Mouse (Mus musculus) stomach, embryonic 14.5 days (tissue): ENCODE results near the gene Brms1. TPM values are rescaled to one million over a fixed set of nuclear protein-coding genes. Genes with fewer than 3 reads are reported as not detected.

Experiments
- ATAC-seq: fragments of 200-750 bp; cut with Nextera tagmentation; 2 replicates; pipeline ENCODE4 v1.8.0; 2017; ENCODE audit warnings: low read depth, moderate TSS enrichment; ENCODE audit not compliant: insufficient number of reproducible peaks, insufficient read depth, low FRiP score
- H3K27ac ChIP-seq: fragments of 300-500 bp; sonication (generic); 2 replicates; pipeline ENCODE4 v1.5.1; 2014; ENCODE audit warnings: mild to moderate bottlenecking, low read length, moderate library complexity, mixed read lengths
- H3K27me3 ChIP-seq: fragments of 300-500 bp; sonication (generic); 2 replicates; pipeline ENCODE4 v1.6.1; 2014; ENCODE audit warnings: low read length, control low read depth, mixed read lengths; ENCODE audit not compliant: control insufficient read depth, insufficient read depth
- H3K36me3 ChIP-seq: fragments of 300-500 bp; sonication (generic); 2 replicates; pipeline ENCODE4 v1.6.1; 2014; ENCODE audit warnings: mild to moderate bottlenecking, control low read depth, low read length, moderate library complexity, mixed read lengths; ENCODE audit not compliant: control insufficient read depth, insufficient read depth
- H3K4me1 ChIP-seq: fragments of 300-500 bp; sonication (generic); 2 replicates; pipeline ENCODE4 v1.6.1; 2014; ENCODE audit warnings: low read length, control low read depth, mixed read lengths; ENCODE audit not compliant: control insufficient read depth, insufficient read depth
- H3K4me2 ChIP-seq: fragments of 300-500 bp; sonication (generic); replicated peaks from 2 replicates; pipeline ENCODE4 v1.6.1; 2014; ENCODE audit warnings: low read depth, low read length, control low read depth
- H3K4me3 ChIP-seq: fragments of 300-500 bp; sonication (generic); 2 replicates; pipeline ENCODE4 v1.5.1; 2014; ENCODE audit warnings: low read depth, low read length, control low read depth
- H3K9ac ChIP-seq: fragments of 300-500 bp; sonication (generic); replicated peaks from 2 replicates; pipeline ENCODE4 v1.6.1; 2014; ENCODE audit warnings: low read depth, mild to moderate bottlenecking, control low read depth, low read length, moderate library complexity, mixed read lengths
- H3K9me3 ChIP-seq: fragments of 300-500 bp; sonication (generic); 2 replicates; pipeline ENCODE4 v1.6.1; 2016; ENCODE audit warnings: low read depth, low read length, control low read depth; ENCODE audit not compliant: control insufficient read depth
- WGBS: fragments of 180-500 bp; shearing (Covaris S2); extraction: QIAGEN DNeasy Blood & Tissue Kit; methylation state at CpG from one replicate; pipeline ENCODE4 v1.1.7; 2014; 5-methylcytosine and 5-hydroxymethylcytosine counted together
- polyA plus RNA-seq: library from polyadenylated mRNA; unstranded; fragments of >200 nt; fragmentation: Nextera tagmentation; extraction: Ambion mirVana; gene quantifications from 2 replicates; pipeline ENCODE4 v1.2.1, GENCODE M21; 2014

Gene Brms1
- polyA plus RNA-seq, 1 experiment from 2014 or later, result 43.4 TPM

DNA sequence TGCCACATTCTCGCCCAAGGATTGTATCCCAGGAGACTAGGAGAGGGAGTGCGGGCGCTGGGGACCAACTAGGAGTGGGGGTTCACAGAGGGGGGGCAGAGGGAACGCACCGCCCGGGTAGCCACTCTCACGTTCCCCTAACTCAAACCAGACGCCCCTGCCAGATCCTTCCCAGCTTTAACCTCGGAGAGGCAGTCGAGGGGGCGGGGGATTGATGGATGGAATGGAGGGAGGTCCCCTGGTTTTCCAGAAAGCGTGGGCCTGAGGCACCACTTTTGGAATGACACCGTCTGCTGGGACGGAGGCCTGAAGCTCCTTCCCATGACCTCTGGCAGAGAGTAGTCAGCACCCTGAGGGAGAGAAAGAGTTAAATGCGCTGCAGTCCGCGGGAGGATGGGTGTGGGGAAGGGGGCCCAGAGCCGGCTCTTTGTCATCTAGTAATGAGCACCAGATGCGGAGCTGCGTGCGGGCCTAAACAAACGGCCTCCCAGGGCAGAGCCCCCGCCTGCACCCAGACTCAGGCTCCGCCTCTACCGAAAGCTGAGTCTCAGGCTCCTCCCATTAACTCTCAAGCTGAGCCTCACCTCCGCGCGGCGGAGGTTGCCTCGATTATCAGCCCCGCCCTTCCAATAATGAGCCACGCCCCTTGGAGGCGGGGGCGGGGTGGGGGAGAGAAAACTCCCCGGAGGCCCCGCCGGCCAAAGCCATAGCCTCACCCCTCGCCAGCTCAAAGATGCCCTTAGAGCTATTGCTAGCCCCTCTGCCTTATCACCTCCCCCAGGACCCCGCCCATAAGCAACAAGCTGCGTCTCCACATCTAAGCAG, 30.6 kb downstream of the Brms1 start:
- 0 out of 2 replicates have a peak, but pooled peaks cover 2% of the 10 kb centered on the region for H3K27me3 ChIP-seq
- H3K27ac ChIP-seq, result peak overlapping the region; percentile 96
- ATAC-seq, result peak; percentile 82
- WGBS, result under 1% methylated on average over 39 of the region's 40 CpGs
- peaks cover 29% of the 10 kb centered on the region for H3K4me1 ChIP-seq
- peak overlapping the region; percentile 76 for H3K4me2 ChIP-seq
- peak overlapping the region; percentile 70 for H3K4me3 ChIP-seq
- H3K36me3 ChIP-seq, result no peaks in the 10 kb centered on the region
- H3K9ac ChIP-seq, result peak overlapping the region; percentile 55
- H3K9me3 ChIP-seq, result no peaks in the 10 kb centered on the region

DNA sequence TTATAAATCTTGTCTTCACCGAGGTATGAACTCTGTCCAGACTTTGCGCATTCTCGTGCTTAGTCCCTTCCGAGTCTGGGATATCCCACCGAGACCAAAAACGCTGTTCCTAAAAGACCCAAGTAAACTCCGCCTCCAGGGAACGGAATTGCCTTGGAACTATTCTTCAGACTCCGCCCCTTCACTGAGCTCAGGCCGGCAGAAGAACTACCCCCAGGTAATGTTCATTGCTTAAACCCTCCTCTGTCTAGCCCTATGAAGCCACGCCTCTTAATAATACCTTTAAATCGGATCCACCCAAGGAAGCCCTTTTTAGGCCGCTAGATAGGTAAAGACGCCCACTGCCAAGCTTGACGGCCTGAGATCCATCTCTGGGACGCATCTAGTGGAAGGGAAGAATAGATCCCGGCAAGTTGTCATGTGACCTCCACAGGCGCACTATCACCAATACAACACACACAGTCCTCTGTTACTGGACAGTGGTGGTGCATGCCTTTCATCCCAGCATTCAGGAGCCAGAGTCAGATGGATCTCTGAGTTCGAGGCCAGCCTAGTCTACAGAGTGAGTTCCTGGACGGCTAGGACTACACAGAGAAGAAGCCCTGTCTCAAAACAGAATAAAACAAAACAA, 31.4 kb downstream of the Brms1 start:
- 3% methylated on average over 20 of the region's 20 CpGs for WGBS
- H3K36me3 ChIP-seq, result no peaks in the 10 kb centered on the region
- 0 out of 2 replicates have a peak, but pooled peaks cover 2% of the 10 kb centered on the region for H3K27me3 ChIP-seq
- no peaks in the 10 kb centered on the region for H3K9me3 ChIP-seq
- H3K4me1 ChIP-seq, result peaks cover 22% of the 10 kb centered on the region
- peak overlapping the region; percentile 70 for H3K4me3 ChIP-seq
- no peak overlapping the region for H3K9ac ChIP-seq
- ATAC-seq, result peak; percentile 15
- H3K27ac ChIP-seq, result peak overlapping the region; percentile 96
- H3K4me2 ChIP-seq, result peak overlapping the region; percentile 76

DNA sequence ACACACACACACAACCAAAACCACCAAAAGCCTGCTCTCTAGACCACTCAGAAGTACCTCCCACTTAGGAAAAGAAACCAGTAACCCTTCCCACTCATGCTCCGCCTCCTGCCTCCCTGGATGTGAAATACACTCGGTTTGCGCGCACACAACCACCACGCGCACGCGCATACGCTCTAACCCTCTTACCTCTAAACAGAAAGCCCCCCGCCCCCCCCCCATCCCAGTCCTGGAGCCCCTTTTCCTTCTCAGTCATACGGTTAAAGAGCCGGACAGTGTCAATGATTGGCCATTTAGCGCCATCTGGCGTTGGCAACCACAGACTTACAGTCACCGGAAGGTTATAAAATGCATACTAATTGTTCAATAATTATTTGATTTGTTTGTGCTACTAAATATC, 31.9 kb downstream of the Brms1 start:
- H3K4me3 ChIP-seq, result peak overlapping the region; percentile 70
- no peaks in the 10 kb centered on the region for H3K36me3 ChIP-seq
- peaks cover 21% of the 10 kb centered on the region for H3K4me1 ChIP-seq
- ATAC-seq, result no peak
- H3K27me3 ChIP-seq, result 0 out of 2 replicates have a peak, but pooled peaks cover 2% of the 10 kb centered on the region
- under 1% methylated on average over 15 of the region's 15 CpGs for WGBS
- H3K9me3 ChIP-seq, result no peaks in the 10 kb centered on the region
- peak overlapping the region; percentile 96; the same call in 1 of the 2 replicates for H3K27ac ChIP-seq
- no peak overlapping the region for H3K9ac ChIP-seq
- H3K4me2 ChIP-seq, result peak overlapping the region; percentile 76

DNA sequence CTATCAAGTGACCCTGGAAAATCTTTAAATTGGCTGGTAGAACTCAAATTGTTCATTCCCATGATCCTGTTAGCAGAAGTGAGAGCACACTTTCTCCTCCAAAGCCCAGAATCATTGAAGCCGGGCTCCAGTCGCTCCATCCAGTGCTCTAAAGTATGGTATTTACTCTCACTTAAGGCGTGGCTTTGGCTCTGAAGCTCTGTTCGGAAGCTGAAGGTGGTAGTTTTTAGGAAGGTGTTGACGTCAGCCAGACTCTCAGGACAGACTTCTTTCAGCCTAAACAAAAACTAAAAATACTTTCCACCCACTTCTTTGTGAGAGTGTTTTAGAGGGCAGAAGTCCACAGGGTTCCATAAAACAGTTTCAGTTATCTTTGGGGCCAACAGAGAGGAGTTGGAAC, 32.4 kb downstream of the Brms1 start:
- no peak overlapping the region for H3K9ac ChIP-seq

DNA sequence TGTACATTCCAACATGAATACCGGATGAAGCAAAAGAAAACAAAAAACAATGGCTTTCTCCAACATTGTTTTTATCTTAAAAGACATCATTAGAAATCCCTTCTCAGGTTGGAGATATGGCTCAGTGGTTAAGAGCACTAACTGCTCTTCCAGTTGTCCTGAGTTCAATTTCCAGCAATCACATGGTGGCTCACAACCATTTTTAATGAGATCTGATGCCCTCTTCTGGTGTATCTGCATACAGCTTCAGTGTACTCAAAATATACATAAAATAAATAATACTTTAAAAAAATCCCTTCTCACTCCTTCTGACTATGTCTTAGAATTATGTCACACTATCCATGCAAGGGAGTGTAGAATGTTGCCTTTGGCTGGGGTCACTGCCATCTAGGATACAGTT, 38.1 kb downstream of the Brms1 start:
- H3K36me3 ChIP-seq, result no peaks in the 10 kb centered on the region
- H3K27me3 ChIP-seq, result peaks cover 24% of the 10 kb centered on the region
- H3K9ac ChIP-seq, result no peak overlapping the region
- H3K4me1 ChIP-seq, result no peaks in the 10 kb centered on the region
- H3K4me2 ChIP-seq, result no peak overlapping the region
- WGBS, result 91% methylated on average over 1 of the region's 1 CpGs
- no peak for ATAC-seq
- H3K27ac ChIP-seq, result no peak overlapping the region
- no peaks in the 10 kb centered on the region for H3K9me3 ChIP-seq
- no peak overlapping the region for H3K4me3 ChIP-seq

More for the DNA sequence above, 32.4 kb downstream of the Brms1 start:
- no peak for ATAC-seq
- Histone ChIP-seq H3K4me2 (peak overlapping the region; percentile 76; the same call in 1 of the 2 replicates), H3K27me3 (0 out of 2 replicates have a peak, but pooled peaks cover 1% of the 10 kb centered on the region), H3K4me1 (peaks cover 21% of the 10 kb centered on the region), H3K27ac (no peak overlapping the region), H3K36me3 (no peaks in the 10 kb centered on the region), H3K4me3 (no peak overlapping the region), H3K9me3 (no peaks in the 10 kb centered on the region)
- 28% methylated on average over 5 of the region's 5 CpGs for WGBS

DNA sequence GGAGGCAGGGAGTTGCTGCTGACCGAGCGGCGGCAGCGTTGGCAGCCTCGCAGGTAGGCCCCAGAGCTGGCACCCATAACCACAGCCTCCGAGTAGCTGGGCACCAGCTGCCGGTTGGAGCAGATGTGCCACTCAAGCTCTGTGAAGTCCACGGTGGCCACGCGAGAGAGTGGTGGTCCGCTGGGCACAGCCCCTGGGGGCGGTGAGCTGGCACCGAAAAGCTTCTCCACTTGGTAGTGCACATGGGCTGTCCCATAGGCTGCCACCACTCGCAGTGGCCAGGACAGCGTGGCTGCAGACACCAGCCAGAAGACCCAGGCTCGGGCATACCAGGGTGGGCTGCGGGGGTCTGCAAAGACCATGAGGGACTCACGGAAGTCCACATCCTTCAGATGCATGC, 40.9 kb downstream of the Brms1 start:
- Histone ChIP-seq H3K9me3 (no peaks in the 10 kb centered on the region), H3K27me3 (peaks cover 41% of the 10 kb centered on the region), H3K4me3 (no peak overlapping the region)

DNA sequence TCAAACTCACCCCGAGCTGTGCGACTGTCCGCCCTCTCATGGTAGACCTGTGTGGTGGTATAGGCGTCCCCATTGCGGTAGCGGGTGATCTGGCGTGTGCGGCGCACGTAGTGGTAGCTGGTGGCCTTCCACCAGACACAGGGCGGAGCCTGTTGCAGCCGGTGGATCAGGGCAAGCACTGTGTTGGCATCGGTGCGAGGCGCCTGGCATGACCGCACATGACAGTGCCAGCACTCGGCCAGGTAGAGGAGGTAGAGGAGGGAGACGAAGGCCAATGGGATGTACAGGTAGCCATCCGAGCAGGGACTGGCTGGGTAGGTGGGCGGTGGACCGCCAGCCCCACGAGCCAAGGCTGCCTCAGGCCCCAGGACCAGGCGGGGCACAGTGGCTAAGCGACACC, 41.4 kb downstream of the Brms1 start:
- WGBS, result 61% methylated on average over 23 of the region's 24 CpGs
- Histone ChIP-seq H3K4me1 (peaks cover 12% of the 10 kb centered on the region), H3K4me2 (no peak overlapping the region), H3K36me3 (no peaks in the 10 kb centered on the region), H3K27me3 (peaks cover 41% of the 10 kb centered on the region), H3K9me3 (no peaks in the 10 kb centered on the region), H3K4me3 (no peak overlapping the region), H3K27ac (no peak overlapping the region), H3K9ac (no peak overlapping the region)
- no peak for ATAC-seq

More for the DNA sequence above, 40.9 kb downstream of the Brms1 start:
- Histone ChIP-seq H3K9ac (no peak overlapping the region), H3K4me2 (no peak overlapping the region), H3K36me3 (no peaks in the 10 kb centered on the region), H3K27ac (no peak overlapping the region), H3K4me1 (peaks cover 8% of the 10 kb centered on the region; the same call in 1 of the 2 replicates)
- 70% methylated on average over 16 of the region's 18 CpGs for WGBS
- ATAC-seq, result no peak

DNA sequence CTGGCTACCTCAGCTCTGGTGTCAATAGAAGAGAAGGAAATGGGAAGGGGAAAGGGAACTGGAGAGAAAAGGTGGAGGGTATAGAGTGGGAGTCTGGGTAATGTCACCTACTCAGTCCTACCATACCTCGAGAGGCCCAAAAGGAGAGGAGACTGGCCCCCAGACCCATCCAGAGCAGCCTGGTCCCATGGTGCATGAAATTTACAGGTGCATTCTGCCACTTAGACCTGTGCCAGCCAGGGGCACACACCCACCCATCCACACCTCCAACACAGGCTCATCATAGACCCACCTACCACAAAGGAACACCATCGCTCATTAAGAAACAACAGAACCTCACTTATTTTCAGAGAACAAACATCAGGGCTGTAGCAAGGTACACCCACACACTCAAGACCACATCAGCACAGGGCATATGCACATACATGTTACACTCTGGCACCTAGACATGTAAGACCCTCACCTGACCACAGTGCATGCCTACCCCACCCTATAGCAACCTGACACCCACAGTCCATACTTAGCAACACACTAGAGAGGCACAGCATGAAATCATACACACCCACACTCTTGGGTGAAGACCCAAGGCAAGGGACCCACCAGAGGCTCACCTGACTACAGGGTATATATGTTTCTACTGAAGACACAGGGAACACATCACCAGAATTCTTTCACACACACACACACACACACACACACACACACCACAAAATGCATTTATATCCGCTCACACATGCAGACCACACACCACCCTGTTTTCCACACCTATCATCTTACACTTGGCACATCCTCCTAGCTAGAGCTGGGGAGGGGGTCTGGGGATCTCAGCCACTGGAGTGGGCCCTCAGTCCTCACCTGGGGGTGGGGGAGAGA, 43.0 kb downstream of the Brms1 start:
- Histone ChIP-seq H3K4me3 (peak overlapping the region; percentile 39; the same call in 1 of the 2 replicates), H3K9ac (no peak overlapping the region), H3K27ac (no peak overlapping the region), H3K36me3 (no peaks in the 10 kb centered on the region), H3K4me2 (no peak overlapping the region), H3K9me3 (no peaks in the 10 kb centered on the region), H3K27me3 (peaks cover 41% of the 10 kb centered on the region), H3K4me1 (peaks cover 16% of the 10 kb centered on the region)
- ATAC-seq, result no peak
- 57% methylated on average over 3 of the region's 3 CpGs for WGBS
